Mouse (Mus musculus) CD4-positive, CD25-positive, alpha-beta regulatory T cell (primary cell): ENCODE data around the gene Kmt5b. TPM values are rescaled to one million over a fixed set of nuclear protein-coding genes. Genes with fewer than 3 reads are reported as not detected.

Experiments
- polyA plus RNA-seq: library from polyadenylated mRNA; unstranded; fragments of 100-300 nt; shearing (Covaris generic); gene quantifications from one replicate; pipeline ENCODE4 v1.2.1, GENCODE M21; 2017

Kmt5b gene
- polyA plus RNA-seq: 88.9 TPM

GRCm38 (mm10) chr19:3767276-3767780 lies at the start of gene Kmt5b:
Gene Kmt5b, plus strand, starts transcription at chr19:3767421.

GRCm38 (mm10) chr19:3851502-3851962 lies 84.3 kb downstream of the Kmt5b start, which contains the start of gene Chka:
Gene Chka, plus strand, starts transcription at chr19:3851773.

Other genes starting within 250 kb of the Kmt5b start
- gene Ppp6r3, start 191.7 kb upstream of the Kmt5b start, polyA plus RNA-seq: 75.9 TPM
- 0.38 TPM for gene Lrp5, start 80.9 kb upstream of the Kmt5b start, polyA plus RNA-seq
- 6.6 TPM for gene 1810055G02Rik, start 59.1 kb upstream of the Kmt5b start, polyA plus RNA-seq
- gene Chka, start 84.4 kb downstream of the Kmt5b start, polyA plus RNA-seq: 16.3 TPM
- gene Tcirg1, start 139.7 kb downstream of the Kmt5b start, polyA plus RNA-seq: 74.4 TPM
- gene Ndufs8, start 145.4 kb downstream of the Kmt5b start, polyA plus RNA-seq: 187 TPM
- 0.23 TPM for gene Aldh3b1, start 162.4 kb downstream of the Kmt5b start, polyA plus RNA-seq
- gene Unc93b1, start 167.8 kb downstream of the Kmt5b start, polyA plus RNA-seq: 37.5 TPM
- not detected for gene Aldh3b3, start 191.2 kb downstream of the Kmt5b start, polyA plus RNA-seq
- gene Aldh3b2, start 204.9 kb downstream of the Kmt5b start, polyA plus RNA-seq: not detected
- gene Acy3, start 219.1 kb downstream of the Kmt5b start, polyA plus RNA-seq: 0.60 TPM
- gene Tbx10, start 225.3 kb downstream of the Kmt5b start, polyA plus RNA-seq: not detected
- 17.6 TPM for gene Nudt8, start 233.2 kb downstream of the Kmt5b start, polyA plus RNA-seq
- gene Gm49405, start 233.2 kb downstream of the Kmt5b start, polyA plus RNA-seq: 2.0 TPM
- gene Doc2g, start 235.9 kb downstream of the Kmt5b start, polyA plus RNA-seq: 3.5 TPM
- gene Ndufv1, start 245.4 kb downstream of the Kmt5b start, polyA plus RNA-seq: 164 TPM